8 mouse cellular contexts compared by ENCODE assay signal in genomic region chr9:20493281-20493680, GRCm38 (mm10). TPM values are rescaled to one million over a fixed set of nuclear protein-coding genes. Genes with fewer than 3 reads are reported as not detected.
DNase-seq lines count a peak whose midpoint lies in the region; ATAC-seq and TF ChIP-seq lines count a peak whose summit lies in the region.

No protein-coding gene starts in this region.

- no peak for TF ChIP-seq POLR2A in kidney, adult 2 months (IDR thresholded peaks at IDR 0.05; ENCODE audit: low read depth, low read length)

- ATAC-seq in liver, embryonic 15.5 days (ENCODE audit: insufficient read depth): no peak
- ATAC-seq in stomach, embryonic 15.5 days (ENCODE audit: insufficient read depth, low FRiP score, low read depth): no peak

- 2% methylated on average over 9 of the region's 9 CpGs for WGBS in kidney, adult 2 months
- WGBS in liver, embryonic 15.5 days (ENCODE audit: insufficient replicate concordance): 3% methylated on average over 9 of the region's 9 CpGs
- WGBS in stomach, embryonic 15.5 days: 4% methylated on average over 9 of the region's 9 CpGs

- peak overlapping the region; percentile 93 for H3K4me3 ChIP-seq in kidney, adult 2 months (ENCODE audit: insufficient read depth, low read depth, low read length)
- H3K4me3 ChIP-seq in liver, embryonic 15.5 days (replicated peaks): peak overlapping the region; percentile 69
- H3K4me3 ChIP-seq in stomach, embryonic 15.5 days (replicated peaks): peak overlapping the region; percentile 69

- peak overlapping the region; percentile 81 for H3K4me2 ChIP-seq in liver, embryonic 15.5 days
- H3K4me2 ChIP-seq in stomach, embryonic 15.5 days: peak overlapping the region; percentile 60

- peaks cover 18% of the 10 kb centered on the region for H3K4me1 ChIP-seq in kidney, adult 2 months (ENCODE audit: control insufficient read depth, insufficient read depth, low read length)
- peaks cover 34% of the 10 kb centered on the region for H3K4me1 ChIP-seq in liver, embryonic 15.5 days (replicated peaks)
- H3K4me1 ChIP-seq in stomach, embryonic 15.5 days: no peaks in the 10 kb centered on the region

- peaks cover 2% of the 10 kb centered on the region for H3K36me3 ChIP-seq in kidney, adult 2 months (ENCODE audit: control insufficient read depth, insufficient read depth, low read length)
- peaks cover 26% of the 10 kb centered on the region for H3K36me3 ChIP-seq in liver, embryonic 15.5 days (replicated peaks)
- H3K36me3 ChIP-seq in stomach, embryonic 15.5 days: peaks cover 8% of the 10 kb centered on the region; the same call in 1 of the 2 replicates

- peak overlapping the region; percentile 93 for H3K27ac ChIP-seq in kidney, adult 2 months (ENCODE audit: insufficient read depth, low read depth, low read length)
- H3K27ac ChIP-seq in liver, embryonic 15.5 days (replicated peaks): peak overlapping the region; percentile 97
- peak overlapping the region; percentile 97 for H3K27ac ChIP-seq in stomach, embryonic 15.5 days

- TF ChIP-seq CTCF in kidney, adult 2 months (conservative IDR thresholded peaks at IDR 0.05; ENCODE audit: insufficient read depth, insufficient read length, low read depth, low read length): no peak

- H3K27me3 ChIP-seq in kidney, adult 2 months (replicated peaks; ENCODE audit: control insufficient read depth, insufficient read depth, low read length): no peaks in the 10 kb centered on the region
- no peaks in the 10 kb centered on the region for H3K27me3 ChIP-seq in liver, embryonic 15.5 days
- H3K27me3 ChIP-seq in stomach, embryonic 15.5 days (replicated peaks): no peaks in the 10 kb centered on the region

- H3K9ac ChIP-seq in liver, embryonic 15.5 days: peak overlapping the region; percentile 76
- H3K9ac ChIP-seq in stomach, embryonic 15.5 days: peak overlapping the region; percentile 60; the same call in 1 of the 2 replicates

- H3K9me3 ChIP-seq in liver, embryonic 15.5 days (replicated peaks): no peaks in the 10 kb centered on the region
- H3K9me3 ChIP-seq in stomach, embryonic 15.5 days: no peaks in the 10 kb centered on the region

- DNase-seq in kidney, adult 2 months: peak; percentile 41
- DNase-seq in kidney, postnatal 4 days: no peak
- DNase-seq in CD4-positive helper T cell, adult 2 months (ENCODE audit: low read depth, low spot score): peak; percentile 40
- DNase-seq in c-Kit-positive CD71-positive TER-119-negative erythroid progenitor cells, embryonic 14.5 days (ENCODE audit: low read depth): peak; percentile 30
- DNase-seq in heart, postnatal 10 days: peak; percentile 18 to 38
- no peak for DNase-seq in left cerebral cortex, adult 11 months (ENCODE audit: low spot score)

- intact Hi-C loops in heart, postnatal 10 days (cut with DNase I): loop anchor here (2.0 kb wide), 1 partner anchor 52 kb away; no protein-coding TSS in a partner anchor

RNA-seq across cellular contexts. Expression of gene Zfp426, which starts 0.7 kb away (rescaled TPM):
- polyA plus RNA-seq in kidney, adult 2 months (2012; rRNA removed): 4.6 and 5.6 TPM in 2 replicates
- 10 to 100 TPM; 11.6 to 11.8 TPM for total RNA-seq in heart, postnatal 10 days (2021)
- 6.4 and 7.6 TPM in 2 replicates for polyA plus RNA-seq in liver, embryonic 15.5 days (2015; fragmentation: Nextera tagmentation; extraction: Ambion mirVana)
- 17.4 and 19.2 TPM in 2 replicates for polyA plus RNA-seq in stomach, embryonic 15.5 days (2015; fragmentation: Nextera tagmentation; extraction: Ambion mirVana)

RNA-seq across cellular contexts. Expression of gene Zfp266, which starts 27.9 kb away (rescaled TPM):
- 4.7 and 6.6 TPM in 2 replicates for polyA plus RNA-seq in kidney, adult 2 months (2012; rRNA removed)
- 10 to 100 TPM; 40.1 to 48.1 TPM for total RNA-seq in heart, postnatal 10 days (2021)
- polyA plus RNA-seq in liver, embryonic 15.5 days (2015; fragmentation: Nextera tagmentation; extraction: Ambion mirVana): 12.3 and 12.9 TPM in 2 replicates
- 81.0 and 83.5 TPM in 2 replicates for polyA plus RNA-seq in stomach, embryonic 15.5 days (2015; fragmentation: Nextera tagmentation; extraction: Ambion mirVana)

RNA-seq across cellular contexts. Expression of gene Zfp26, which starts 33.3 kb away (rescaled TPM):
- 1.5 and 2.2 TPM in 2 replicates for polyA plus RNA-seq in kidney, adult 2 months (2012; rRNA removed)
- total RNA-seq in heart, postnatal 10 days (2021): 10 to 100 TPM; 17.1 to 18.2 TPM
- 3.0 and 3.7 TPM in 2 replicates for polyA plus RNA-seq in liver, embryonic 15.5 days (2015; fragmentation: Nextera tagmentation; extraction: Ambion mirVana)
- polyA plus RNA-seq in stomach, embryonic 15.5 days (2015; fragmentation: Nextera tagmentation; extraction: Ambion mirVana): 16.9 and 18.0 TPM in 2 replicates

Comparison
In these comparisons a context has a peak if more than half of its experiments do, and no peak if none do; other contexts are left out.
1. DNase-seq: peak in kidney, adult 2 months (single experiment), CD4-positive helper T cell, adult 2 months (single experiment), c-Kit-positive CD71-positive TER-119-negative erythroid progenitor cells, embryonic 14.5 days (single experiment) and heart, postnatal 10 days (2 of 2); none in kidney, postnatal 4 days (0 of 2) and left cerebral cortex, adult 11 months (single experiment).
2. Peak in every context shown above with its lines, with median percentiles within 50 percentile points of each other: H3K27ac ChIP-seq and H3K4me3 ChIP-seq.